Mouse (Mus musculus): ENCODE measurements around the gene Tgm7. TPM values are rescaled to one million over a fixed set of nuclear protein-coding genes. Genes with fewer than 3 reads are reported as not detected.

Tgm7 gene
- polyA plus RNA-seq, 1 experiment from 2014 or later = not detected

DNA sequence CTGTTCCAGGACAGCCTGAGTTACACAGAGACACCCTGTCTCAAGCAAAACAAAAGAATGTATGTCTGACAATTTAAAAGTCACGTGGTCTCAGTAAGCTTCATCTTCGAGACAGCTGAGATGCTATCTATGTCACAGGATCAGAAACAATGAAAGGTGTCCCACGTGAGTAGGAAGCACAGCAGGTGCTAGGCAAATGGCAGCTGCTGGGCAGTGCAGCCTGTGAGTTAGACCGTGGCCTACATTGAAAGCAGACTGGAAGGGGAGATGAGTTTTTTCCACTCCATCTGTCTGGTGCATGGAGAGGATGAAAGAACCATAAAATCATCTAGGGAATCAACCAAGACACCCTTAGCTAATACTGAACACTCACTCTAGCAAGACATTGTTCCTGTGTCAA is 42.5 kb downstream of the Tgm7 start:
- Histone ChIP-seq H3K9ac (replicated peaks; ENCODE audit: low read length) (no peak overlapping the region), H3K9me3 (replicated peaks; ENCODE audit: control insufficient read depth, low read length) (no peaks in the 10 kb centered on the region), H3K36me3 (replicated peaks; ENCODE audit: control insufficient read depth, insufficient read depth, low read depth, low read length) (no peaks in the 10 kb centered on the region), H3K27me3 (ENCODE audit: control insufficient read depth, insufficient read depth, low read length) (no peaks in the 10 kb centered on the region), H3K4me1 (ENCODE audit: control insufficient read depth, insufficient read depth, low read length) (no peaks in the 10 kb centered on the region), H3K4me2 (ENCODE audit: low read depth, low read length) (no peak overlapping the region), H3K4me3 (ENCODE audit: low read depth, low read length) (no peak overlapping the region), H3K27ac (replicated peaks; ENCODE audit: low read depth, low read length) (no peak overlapping the region)
- ATAC-seq (replicated peaks; ENCODE audit: insufficient number of reproducible peaks, low FRiP score, low TSS enrichment, low read depth) (no peak), DNase-seq (ENCODE audit: low spot score) (no peak)
- WGBS = 73% methylated on average over 4 of the region's 4 CpGs

DNA sequence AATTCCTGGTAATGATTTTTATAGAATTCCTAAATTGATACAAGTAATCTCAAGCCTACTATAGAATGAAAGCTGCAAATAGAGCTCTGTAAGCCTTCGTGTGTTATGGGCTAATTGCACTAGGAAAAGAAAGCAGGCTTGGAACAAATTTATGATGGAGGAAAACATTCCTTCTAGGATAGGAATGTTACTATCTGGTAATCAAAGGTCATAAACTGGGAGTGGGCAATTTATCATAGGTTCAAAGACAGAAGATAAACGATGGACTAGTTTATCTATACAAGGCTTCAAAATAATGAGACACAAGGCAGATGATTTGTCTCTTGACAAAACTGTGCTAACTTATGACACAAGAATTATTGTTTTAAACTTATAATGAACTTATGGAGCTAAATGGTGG is 48.3 kb downstream of the Tgm7 start:
- H3K4me1 ChIP-seq (ENCODE audit: control insufficient read depth, insufficient read depth, low read length) = no peaks in the 10 kb centered on the region
- no peaks in the 10 kb centered on the region for H3K36me3 ChIP-seq (replicated peaks; ENCODE audit: control insufficient read depth, insufficient read depth, low read depth, low read length)
- no peaks in the 10 kb centered on the region for H3K9me3 ChIP-seq (replicated peaks; ENCODE audit: control insufficient read depth, low read length)
- no peak overlapping the region for H3K4me3 ChIP-seq (ENCODE audit: low read depth, low read length)
- 83% methylated on average over 2 of the region's 2 CpGs for WGBS
- no peak overlapping the region for H3K27ac ChIP-seq (replicated peaks; ENCODE audit: low read depth, low read length)
- ATAC-seq (replicated peaks; ENCODE audit: insufficient number of reproducible peaks, low FRiP score, low TSS enrichment, low read depth) (no peak), DNase-seq (ENCODE audit: low spot score) (no peak)
- no peak overlapping the region for H3K4me2 ChIP-seq (ENCODE audit: low read depth, low read length)
- no peak overlapping the region for H3K9ac ChIP-seq (replicated peaks; ENCODE audit: low read length)
- H3K27me3 ChIP-seq (ENCODE audit: control insufficient read depth, insufficient read depth, low read length) = no peaks in the 10 kb centered on the region

DNA sequence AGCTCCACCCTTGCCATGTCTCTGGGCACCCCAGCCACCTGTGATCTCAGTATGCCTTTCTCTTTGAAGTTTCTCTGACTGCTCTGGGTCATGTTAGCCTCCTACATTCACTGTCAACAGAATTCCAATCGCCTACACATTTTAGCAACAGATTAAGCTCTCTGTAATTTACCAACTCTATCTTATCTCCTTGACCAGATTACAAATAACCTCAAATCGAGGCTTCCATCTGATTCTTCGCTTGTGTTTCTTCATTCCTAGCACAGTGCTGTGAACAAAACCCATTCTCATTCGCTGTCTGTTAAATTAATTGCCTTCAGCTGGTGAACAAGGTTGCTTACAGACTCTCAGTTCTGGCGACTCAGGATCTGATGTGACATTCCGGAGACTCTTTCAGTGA is 51.6 kb downstream of the Tgm7 start:
- H3K36me3 ChIP-seq (replicated peaks; ENCODE audit: control insufficient read depth, insufficient read depth, low read depth, low read length) = no peaks in the 10 kb centered on the region
- WGBS = 70% methylated on average over 6 of the region's 6 CpGs

DNA sequence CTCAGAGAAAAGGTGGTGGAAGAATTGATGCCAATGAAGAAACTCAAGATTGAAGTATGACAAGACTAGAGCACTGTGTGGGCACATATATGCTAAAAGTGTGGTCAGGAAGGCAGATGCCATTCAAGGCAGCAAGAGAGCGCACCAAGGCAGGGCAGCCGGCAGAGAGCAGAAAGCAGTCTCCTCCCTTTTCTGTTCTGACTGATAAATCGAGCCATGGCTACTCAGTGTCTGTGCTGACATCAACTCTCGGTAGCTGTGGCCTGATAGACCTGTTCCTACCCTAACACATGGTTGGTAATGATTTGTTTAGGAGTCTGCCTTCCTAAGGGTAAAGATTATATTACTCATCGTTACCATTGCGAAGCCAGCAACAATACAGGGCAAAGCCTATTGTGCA is 53.7 kb downstream of the Tgm7 start:
- no peak for ATAC-seq (replicated peaks; ENCODE audit: insufficient number of reproducible peaks, low FRiP score, low TSS enrichment, low read depth)
- no peak for DNase-seq (ENCODE audit: low spot score)
- 84% methylated on average over 6 of the region's 6 CpGs for WGBS
- Histone ChIP-seq H3K4me3 (ENCODE audit: low read depth, low read length) (no peak overlapping the region), H3K4me2 (ENCODE audit: low read depth, low read length) (no peak overlapping the region), H3K9me3 (replicated peaks; ENCODE audit: control insufficient read depth, low read length) (no peaks in the 10 kb centered on the region), H3K27me3 (ENCODE audit: control insufficient read depth, insufficient read depth, low read length) (no peaks in the 10 kb centered on the region), H3K9ac (replicated peaks; ENCODE audit: low read length) (no peak overlapping the region), H3K27ac (replicated peaks; ENCODE audit: low read depth, low read length) (no peak overlapping the region), H3K36me3 (replicated peaks; ENCODE audit: control insufficient read depth, insufficient read depth, low read depth, low read length) (no peaks in the 10 kb centered on the region), H3K4me1 (ENCODE audit: control insufficient read depth, insufficient read depth, low read length) (no peaks in the 10 kb centered on the region)

More for the DNA sequence above, 51.6 kb downstream of the Tgm7 start:
- no peaks in the 10 kb centered on the region for H3K4me1 ChIP-seq (ENCODE audit: control insufficient read depth, insufficient read depth, low read length)
- no peak overlapping the region for H3K27ac ChIP-seq (replicated peaks; ENCODE audit: low read depth, low read length)
- H3K4me3 ChIP-seq (ENCODE audit: low read depth, low read length) = no peak overlapping the region
- DNase-seq (ENCODE audit: low spot score) = no peak
- H3K9me3 ChIP-seq (replicated peaks; ENCODE audit: control insufficient read depth, low read length) = no peaks in the 10 kb centered on the region
- H3K9ac ChIP-seq (replicated peaks; ENCODE audit: low read length) = no peak overlapping the region
- ATAC-seq (replicated peaks; ENCODE audit: insufficient number of reproducible peaks, low FRiP score, low TSS enrichment, low read depth) = no peak
- no peak overlapping the region for H3K4me2 ChIP-seq (ENCODE audit: low read depth, low read length)
- H3K27me3 ChIP-seq (ENCODE audit: control insufficient read depth, insufficient read depth, low read length) = no peaks in the 10 kb centered on the region

DNA sequence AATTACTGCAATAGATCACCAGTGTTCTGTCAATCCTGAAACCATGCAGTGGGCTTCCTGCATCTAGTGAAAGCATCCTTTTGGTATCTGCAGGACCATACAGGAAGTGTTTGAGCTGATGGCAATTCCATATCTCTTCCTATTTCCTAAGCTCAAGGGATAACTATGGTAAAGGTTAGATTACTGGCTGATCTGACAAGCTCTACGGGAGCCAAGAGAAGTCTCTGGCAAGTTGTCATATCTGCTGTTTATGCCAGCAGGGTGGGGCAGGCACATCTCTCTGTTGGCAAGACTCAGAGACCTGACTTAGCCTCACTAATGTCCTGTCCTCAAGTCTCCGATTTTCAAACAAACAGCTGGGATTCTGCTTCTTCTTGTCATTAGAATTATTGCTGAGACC is 55.5 kb downstream of the Tgm7 start:
- H3K36me3 ChIP-seq (replicated peaks; ENCODE audit: control insufficient read depth, insufficient read depth, low read depth, low read length) = no peaks in the 10 kb centered on the region
- H3K9me3 ChIP-seq (replicated peaks; ENCODE audit: control insufficient read depth, low read length) = no peaks in the 10 kb centered on the region
- no peak overlapping the region for H3K9ac ChIP-seq (replicated peaks; ENCODE audit: low read length)
- no peak for ATAC-seq (replicated peaks; ENCODE audit: insufficient number of reproducible peaks, low FRiP score, low TSS enrichment, low read depth)
- H3K27me3 ChIP-seq (ENCODE audit: control insufficient read depth, insufficient read depth, low read length) = no peaks in the 10 kb centered on the region
- H3K4me3 ChIP-seq (ENCODE audit: low read depth, low read length) = no peak overlapping the region
- H3K4me2 ChIP-seq (ENCODE audit: low read depth, low read length) = no peak overlapping the region
- no peak for DNase-seq (ENCODE audit: low spot score)
- H3K4me1 ChIP-seq (ENCODE audit: control insufficient read depth, insufficient read depth, low read length) = no peaks in the 10 kb centered on the region
- whole genome bisulfite sequencing = 81% methylated on average over 2 of the region's 2 CpGs
- H3K27ac ChIP-seq (replicated peaks; ENCODE audit: low read depth, low read length) = no peak overlapping the region

DNA sequence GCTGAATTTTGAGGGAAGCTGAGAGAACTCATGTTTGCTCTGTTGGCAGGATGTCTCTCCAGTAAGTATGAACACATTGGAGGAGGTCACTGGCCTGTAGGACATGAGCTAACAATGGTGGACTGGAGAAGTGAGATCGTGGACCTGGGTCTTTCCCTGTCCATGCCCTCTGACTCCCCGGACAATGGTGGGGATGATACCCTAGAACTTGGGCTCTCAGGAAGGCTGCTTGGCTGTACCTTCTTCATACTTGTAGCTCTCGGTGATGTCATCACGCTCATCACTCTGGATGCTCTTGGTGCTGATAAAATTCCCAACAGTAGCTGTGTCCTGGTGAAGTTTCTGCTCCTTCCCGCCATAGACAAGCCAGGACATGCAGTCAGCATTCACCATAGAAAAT is 57.4 kb downstream of the Tgm7 start:
- 86% methylated on average over 5 of the region's 5 CpGs for WGBS
- no peak overlapping the region for H3K4me2 ChIP-seq (ENCODE audit: low read depth, low read length)
- H3K27me3 ChIP-seq (ENCODE audit: control insufficient read depth, insufficient read depth, low read length) = no peaks in the 10 kb centered on the region
- H3K36me3 ChIP-seq (replicated peaks; ENCODE audit: control insufficient read depth, insufficient read depth, low read depth, low read length) = no peaks in the 10 kb centered on the region
- no peak overlapping the region for H3K9ac ChIP-seq (replicated peaks; ENCODE audit: low read length)
- no peaks in the 10 kb centered on the region for H3K9me3 ChIP-seq (replicated peaks; ENCODE audit: control insufficient read depth, low read length)
- H3K4me3 ChIP-seq (ENCODE audit: low read depth, low read length) = no peak overlapping the region
- no peak overlapping the region for H3K27ac ChIP-seq (replicated peaks; ENCODE audit: low read depth, low read length)
- no peaks in the 10 kb centered on the region for H3K4me1 ChIP-seq (ENCODE audit: control insufficient read depth, insufficient read depth, low read length)
- no peak for ATAC-seq (replicated peaks; ENCODE audit: insufficient number of reproducible peaks, low FRiP score, low TSS enrichment, low read depth)
- no peak for DNase-seq (ENCODE audit: low spot score)

DNA sequence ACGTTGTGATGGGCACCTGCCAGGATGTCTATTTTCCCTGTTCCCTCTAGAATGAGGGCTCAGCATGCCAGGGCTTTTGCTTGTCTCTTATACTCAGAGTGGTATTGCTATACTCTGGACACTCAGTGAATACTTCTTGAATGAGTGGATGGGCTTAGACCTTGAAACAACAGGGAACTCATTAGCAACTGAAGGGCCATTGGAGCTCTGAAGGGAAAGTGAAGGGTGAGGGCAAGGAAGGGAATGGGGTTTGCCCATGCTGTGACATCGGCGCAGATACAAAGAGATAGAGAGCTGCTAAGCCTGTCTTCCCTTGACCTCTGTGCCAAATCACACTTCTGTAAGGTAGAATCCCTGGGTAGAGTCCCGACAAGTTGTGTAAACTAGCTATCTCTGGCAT is 63.9 kb downstream of the Tgm7 start:
- 70% methylated on average over 4 of the region's 4 CpGs for WGBS
- no peak overlapping the region for H3K27ac ChIP-seq (replicated peaks; ENCODE audit: low read depth, low read length)

More for the DNA sequence above, 63.9 kb downstream of the Tgm7 start:
- no peaks in the 10 kb centered on the region for H3K36me3 ChIP-seq (replicated peaks; ENCODE audit: control insufficient read depth, insufficient read depth, low read depth, low read length)
- H3K4me2 ChIP-seq (ENCODE audit: low read depth, low read length) = no peak overlapping the region
- no peaks in the 10 kb centered on the region for H3K9me3 ChIP-seq (replicated peaks; ENCODE audit: control insufficient read depth, low read length)
- ATAC-seq (replicated peaks; ENCODE audit: insufficient number of reproducible peaks, low FRiP score, low TSS enrichment, low read depth) (no peak), DNase-seq (ENCODE audit: low spot score) (no peak)
- no peaks in the 10 kb centered on the region for H3K27me3 ChIP-seq (ENCODE audit: control insufficient read depth, insufficient read depth, low read length)
- H3K4me1 ChIP-seq (ENCODE audit: control insufficient read depth, insufficient read depth, low read length) = no peaks in the 10 kb centered on the region
- H3K9ac ChIP-seq (replicated peaks; ENCODE audit: low read length) = no peak overlapping the region
- no peak overlapping the region for H3K4me3 ChIP-seq (ENCODE audit: low read depth, low read length)

All from embryonic facial prominence, embryonic 11.5 days (tissue).